Mouse (Mus musculus): ENCODE data around the gene Aacs. TPM values are rescaled to one million over a fixed set of nuclear protein-coding genes. Genes with fewer than 3 reads are reported as not detected.

The Aacs gene
- polyA plus RNA-seq, 1 experiment from 2014 or later: 41.4 TPM

- Histone ChIP-seq H3K9me3 (ENCODE audit: control insufficient read depth, low read length) (no peaks in the 10 kb centered on the region), H3K36me3 (ENCODE audit: control insufficient read depth, insufficient read depth, low read length) (no peaks in the 10 kb centered on the region), H3K27me3 (ENCODE audit: control insufficient read depth, insufficient read depth, low read length) (no peaks in the 10 kb centered on the region), H3K4me2 (replicated peaks; ENCODE audit: low read depth) (no peak overlapping the region), H3K4me1 (replicated peaks; ENCODE audit: control insufficient read depth, insufficient read depth) (0 out of 2 replicates have a peak, but pooled peaks cover 2% of the 10 kb centered on the region), H3K4me3 (ENCODE audit: low read depth, low read length) (no peak overlapping the region), H3K9ac (ENCODE audit: low read length) (no peak overlapping the region), H3K27ac (replicated peaks) (no peak overlapping the region)
- no peak for ATAC-seq (ENCODE audit: low FRiP score, low TSS enrichment)
- 75% methylated on average over 5 of the region's 5 CpGs for WGBS
- TF ChIP-seq EP300 (optimal IDR thresholded peaks at IDR 0.05) (no peak), CTCF (IDR thresholded peaks at IDR 0.05; ENCODE audit: low read depth) (no peak)
- no peak for DNase-seq (ENCODE audit: low spot score)
These were observed 9.1 kb upstream of the Aacs start for GRCm38 (mm10) chr5:125466483-125466882.

GRCm38 (mm10) chr5:125467261-125467660 is 8.4 kb upstream of the Aacs start:
- WGBS: 80% methylated on average over 14 of the region's 14 CpGs
- H3K27ac ChIP-seq (replicated peaks): no peak overlapping the region

GRCm38 (mm10) chr5:125470713-125471112 is 4.9 kb upstream of the Aacs start:
- Histone ChIP-seq H3K4me1 (replicated peaks; ENCODE audit: control insufficient read depth, insufficient read depth) (no peaks in the 10 kb centered on the region), H3K36me3 (ENCODE audit: control insufficient read depth, insufficient read depth, low read length) (no peaks in the 10 kb centered on the region), H3K9me3 (ENCODE audit: control insufficient read depth, low read length) (no peaks in the 10 kb centered on the region), H3K4me3 (ENCODE audit: low read depth, low read length) (no peak overlapping the region), H3K9ac (ENCODE audit: low read length) (no peak overlapping the region), H3K27ac (replicated peaks) (no peak overlapping the region), H3K4me2 (replicated peaks; ENCODE audit: low read depth) (no peak overlapping the region), H3K27me3 (ENCODE audit: control insufficient read depth, insufficient read depth, low read length) (no peaks in the 10 kb centered on the region)
- WGBS: 75% methylated on average over 4 of the region's 4 CpGs
- no peak for DNase-seq (ENCODE audit: low spot score)
- ATAC-seq (ENCODE audit: low FRiP score, low TSS enrichment): no peak
- TF ChIP-seq CTCF (IDR thresholded peaks at IDR 0.05; ENCODE audit: low read depth) (no peak), EP300 (optimal IDR thresholded peaks at IDR 0.05) (no peak)

More at GRCm38 (mm10) chr5:125467261-125467660, 8.4 kb upstream of the Aacs start:
- DNase-seq (ENCODE audit: low spot score) (no peak), ATAC-seq (ENCODE audit: low FRiP score, low TSS enrichment) (no peak)
- TF ChIP-seq CTCF (IDR thresholded peaks at IDR 0.05; ENCODE audit: low read depth) (no peak), EP300 (optimal IDR thresholded peaks at IDR 0.05) (no peak)
- Histone ChIP-seq H3K36me3 (ENCODE audit: control insufficient read depth, insufficient read depth, low read length) (no peaks in the 10 kb centered on the region), H3K4me3 (ENCODE audit: low read depth, low read length) (no peak overlapping the region), H3K9ac (ENCODE audit: low read length) (no peak overlapping the region), H3K27me3 (ENCODE audit: control insufficient read depth, insufficient read depth, low read length) (no peaks in the 10 kb centered on the region), H3K9me3 (ENCODE audit: control insufficient read depth, low read length) (no peaks in the 10 kb centered on the region), H3K4me1 (replicated peaks; ENCODE audit: control insufficient read depth, insufficient read depth) (0 out of 2 replicates have a peak, but pooled peaks cover 2% of the 10 kb centered on the region), H3K4me2 (replicated peaks; ENCODE audit: low read depth) (no peak overlapping the region)

- peaks cover 5% of the 10 kb centered on the region; the same call in 1 of the 2 replicates for H3K4me1 ChIP-seq (replicated peaks; ENCODE audit: control insufficient read depth, insufficient read depth)
- no peaks in the 10 kb centered on the region for H3K27me3 ChIP-seq (ENCODE audit: control insufficient read depth, insufficient read depth, low read length)
- no peak overlapping the region for H3K9ac ChIP-seq (ENCODE audit: low read length)
- 67% methylated on average over 9 of the region's 9 CpGs for WGBS
- H3K4me3 ChIP-seq (ENCODE audit: low read depth, low read length): no peak overlapping the region
- DNase-seq (ENCODE audit: low spot score): no peak
- ATAC-seq (ENCODE audit: low FRiP score, low TSS enrichment): no peak
- H3K36me3 ChIP-seq (ENCODE audit: control insufficient read depth, insufficient read depth, low read length): no peaks in the 10 kb centered on the region
- no peaks in the 10 kb centered on the region for H3K9me3 ChIP-seq (ENCODE audit: control insufficient read depth, low read length)
- TF ChIP-seq CTCF (IDR thresholded peaks at IDR 0.05; ENCODE audit: low read depth): no peak
- no peak for TF ChIP-seq EP300 (optimal IDR thresholded peaks at IDR 0.05)
- H3K4me2 ChIP-seq (replicated peaks; ENCODE audit: low read depth): no peak overlapping the region
- H3K27ac ChIP-seq (replicated peaks): no peak overlapping the region
These were observed 2.7 kb upstream of the Aacs start for GRCm38 (mm10) chr5:125472796-125473475.

- no peaks in the 10 kb centered on the region for H3K9me3 ChIP-seq (ENCODE audit: control insufficient read depth, low read length)
- no peak for DNase-seq (ENCODE audit: low spot score)
- peak overlapping the region; percentile 50 for H3K9ac ChIP-seq (ENCODE audit: low read length)
- H3K4me1 ChIP-seq (replicated peaks; ENCODE audit: control insufficient read depth, insufficient read depth): peaks cover 5% of the 10 kb centered on the region; the same call in 1 of the 2 replicates
- H3K36me3 ChIP-seq (ENCODE audit: control insufficient read depth, insufficient read depth, low read length): no peaks in the 10 kb centered on the region
- WGBS: 59% methylated on average over 12 of the region's 12 CpGs
- peak overlapping the region; percentile 85 for H3K4me2 ChIP-seq (replicated peaks; ENCODE audit: low read depth)
- peak overlapping the region; percentile 77 for H3K4me3 ChIP-seq (ENCODE audit: low read depth, low read length)
- H3K27me3 ChIP-seq (ENCODE audit: control insufficient read depth, insufficient read depth, low read length): no peaks in the 10 kb centered on the region
- H3K27ac ChIP-seq (replicated peaks): no peak overlapping the region
- no peak for TF ChIP-seq CTCF (IDR thresholded peaks at IDR 0.05; ENCODE audit: low read depth)
- TF ChIP-seq EP300 (optimal IDR thresholded peaks at IDR 0.05): no peak
- ATAC-seq (ENCODE audit: low FRiP score, low TSS enrichment): no peak
These were observed 584 bp upstream of the Aacs start for GRCm38 (mm10) chr5:125475030-125475429.

GRCm38 (mm10) chr5:125476286-125476625 is 642 bp downstream of the Aacs start:
- Histone ChIP-seq H3K4me1 (replicated peaks; ENCODE audit: control insufficient read depth, insufficient read depth) (peaks cover 5% of the 10 kb centered on the region; the same call in 1 of the 2 replicates), H3K36me3 (ENCODE audit: control insufficient read depth, insufficient read depth, low read length) (no peaks in the 10 kb centered on the region), H3K27ac (replicated peaks) (peak overlapping the region; percentile 81; the same call in 1 of the 2 replicates), H3K4me3 (ENCODE audit: low read depth, low read length) (peak overlapping the region; percentile 77), H3K27me3 (ENCODE audit: control insufficient read depth, insufficient read depth, low read length) (no peaks in the 10 kb centered on the region), H3K4me2 (replicated peaks; ENCODE audit: low read depth) (peak overlapping the region; percentile 85), H3K9me3 (ENCODE audit: control insufficient read depth, low read length) (no peaks in the 10 kb centered on the region), H3K9ac (ENCODE audit: low read length) (peak overlapping the region; percentile 71)
- TF ChIP-seq CTCF (IDR thresholded peaks at IDR 0.05; ENCODE audit: low read depth): peak; percentile 48
- TF ChIP-seq EP300 (optimal IDR thresholded peaks at IDR 0.05): no peak
- WGBS: 6% methylated on average over 5 of the region's 5 CpGs
- DNase-seq (ENCODE audit: low spot score) (no peak), ATAC-seq (ENCODE audit: low FRiP score, low TSS enrichment) (no peak)
